Mouse (Mus musculus) urinary bladder, postnatal 14 days (tissue): ENCODE data around the gene Tenm4.
A peak's percentile ranks its signal among the peaks of the same experiment; 100 is the strongest.
"Not testable (repeated sequence)": the region's sequence is repeated elsewhere in the genome, so short reads cannot be mapped to it uniquely, and the experiment has no call there.

ENCODE experiments used
- DNase-seq: peaks from one replicate; pipeline ENCODE4 v3.0.0; 2021; ENCODE audit warnings: low spot score

The Tenm4 gene

GRCm38 (mm10) chr7:96575202-96575650, 404.2 kb downstream of the Tenm4 start:
- peak; percentile 79 for DNase-seq

- DNase-seq, result no peak
Observed at GRCm38 (mm10) chr7:96582752-96583151, 411.7 kb downstream of the Tenm4 start.

- DNase-seq, result no peak
Observed at GRCm38 (mm10) chr7:96587403-96587802, 416.4 kb downstream of the Tenm4 start.

GRCm38 (mm10) chr7:96588567-96588966, 417.5 kb downstream of the Tenm4 start:
- no peak for DNase-seq

GRCm38 (mm10) chr7:96595535-96596295, 424.7 kb downstream of the Tenm4 start:
- DNase-seq, result no peak

GRCm38 (mm10) chr7:96596402-96597195, 425.6 kb downstream of the Tenm4 start:
- DNase-seq, result no peak

- no peak for DNase-seq
Observed at GRCm38 (mm10) chr7:96597871-96598270, 426.8 kb downstream of the Tenm4 start.

- no peak for DNase-seq
Observed at GRCm38 (mm10) chr7:96599081-96599480, 428.0 kb downstream of the Tenm4 start.

GRCm38 (mm10) chr7:96600381-96600941, 429.4 kb downstream of the Tenm4 start:
- DNase-seq, result no peak

GRCm38 (mm10) chr7:96604091-96604745, 433.2 kb downstream of the Tenm4 start:
- no peak for DNase-seq

- no peak for DNase-seq
Observed at GRCm38 (mm10) chr7:96605316-96605715, 434.3 kb downstream of the Tenm4 start.

GRCm38 (mm10) chr7:96609854-96610586, 439.0 kb downstream of the Tenm4 start:
- no peak for DNase-seq

GRCm38 (mm10) chr7:96617371-96617770, 446.3 kb downstream of the Tenm4 start:
- no peak for DNase-seq

- no peak for DNase-seq
Observed at GRCm38 (mm10) chr7:96619930-96620472, 449.0 kb downstream of the Tenm4 start.

GRCm38 (mm10) chr7:96626338-96626737, 455.3 kb downstream of the Tenm4 start:
- no peak for DNase-seq

GRCm38 (mm10) chr7:96630551-96630950, 459.5 kb downstream of the Tenm4 start:
- DNase-seq, result not testable (repeated sequence)

- DNase-seq, result no peak
Observed at GRCm38 (mm10) chr7:96633008-96633407, 462.0 kb downstream of the Tenm4 start.

- no peak for DNase-seq
Observed at GRCm38 (mm10) chr7:96635830-96636440, 464.9 kb downstream of the Tenm4 start.

- peak; percentile 27 for DNase-seq
Observed at GRCm38 (mm10) chr7:96643461-96644204, 472.6 kb downstream of the Tenm4 start.

- no peak for DNase-seq
Observed at GRCm38 (mm10) chr7:96644205-96644531, 473.1 kb downstream of the Tenm4 start.
